Mouse (Mus musculus) small intestine, adult 2 months (tissue): ENCODE data around the gene Hnf1b. TPM values are rescaled to one million over a fixed set of nuclear protein-coding genes. Genes with fewer than 3 reads are reported as not detected.

Experiments
- H3K27ac ChIP-seq: fragments of 200-500 bp; 2 replicates; pipeline ENCODE4 v1.5.1; 2012; ENCODE audit warnings: low read depth, low read length, control low read depth, inconsistent platforms; ENCODE audit not compliant: insufficient read depth
- H3K27me3 ChIP-seq: fragments of 200-500 bp; 2 replicates; pipeline ENCODE4 v1.6.1; 2012; ENCODE audit warnings: mild to moderate bottlenecking, moderate library complexity, low read length, inconsistent platforms; ENCODE audit not compliant: control insufficient read depth, insufficient read depth
- H3K36me3 ChIP-seq: fragments of 200-500 bp; 2 replicates; pipeline ENCODE4 v1.6.1; 2012; ENCODE audit warnings: mild to moderate bottlenecking, low read length, control low read depth, inconsistent platforms; ENCODE audit not compliant: control insufficient read depth, insufficient read depth
- H3K4me1 ChIP-seq: fragments of 200-500 bp; 2 replicates; pipeline ENCODE4 v1.6.1; 2012; ENCODE audit warnings: low read length, inconsistent platforms, mixed read lengths; ENCODE audit not compliant: control insufficient read depth, insufficient read depth, insufficient read length
- H3K4me3 ChIP-seq: fragments of 200-500 bp; 2 replicates; pipeline ENCODE4 v1.5.1; 2012; ENCODE audit warnings: low read depth, mild to moderate bottlenecking, control low read depth, inconsistent platforms, low read length, moderate library complexity
- CTCF ChIP-seq: fragments of 200-500 bp; IDR thresholded peaks from 2 replicates; pipeline ENCODE4 v1.5.1; 2012; ENCODE audit warnings: low read depth, mild to moderate bottlenecking, control low read depth, inconsistent platforms, low read length, moderate library complexity, mixed read lengths; ENCODE audit not compliant: insufficient replicate concordance, insufficient read length; ENCODE audit errors: extremely low read depth
- POLR2A ChIP-seq: fragments of 200-500 bp; IDR thresholded peaks from 2 replicates; pipeline ENCODE4 v1.6.1; 2012; ENCODE audit warnings: low read depth, mild to moderate bottlenecking, control low read depth, inconsistent platforms, low read length, moderate library complexity
- WGBS: fragments of 180-500 bp; shearing (Covaris S2); methylation state at CpG from one replicate; pipeline ENCODE4 v1.1.7; 2018; 5-methylcytosine and 5-hydroxymethylcytosine counted together
- polyA plus RNA-seq: library from polyadenylated mRNA; depleted of rRNA; stranded (reverse); fragments of >200 nt; gene quantifications from 2 replicates; pipeline ENCODE4 v1.2.3, GENCODE M21; 2012

Gene Hnf1b
- polyA plus RNA-seq, 1 experiment = 23.3 TPM

DNA sequence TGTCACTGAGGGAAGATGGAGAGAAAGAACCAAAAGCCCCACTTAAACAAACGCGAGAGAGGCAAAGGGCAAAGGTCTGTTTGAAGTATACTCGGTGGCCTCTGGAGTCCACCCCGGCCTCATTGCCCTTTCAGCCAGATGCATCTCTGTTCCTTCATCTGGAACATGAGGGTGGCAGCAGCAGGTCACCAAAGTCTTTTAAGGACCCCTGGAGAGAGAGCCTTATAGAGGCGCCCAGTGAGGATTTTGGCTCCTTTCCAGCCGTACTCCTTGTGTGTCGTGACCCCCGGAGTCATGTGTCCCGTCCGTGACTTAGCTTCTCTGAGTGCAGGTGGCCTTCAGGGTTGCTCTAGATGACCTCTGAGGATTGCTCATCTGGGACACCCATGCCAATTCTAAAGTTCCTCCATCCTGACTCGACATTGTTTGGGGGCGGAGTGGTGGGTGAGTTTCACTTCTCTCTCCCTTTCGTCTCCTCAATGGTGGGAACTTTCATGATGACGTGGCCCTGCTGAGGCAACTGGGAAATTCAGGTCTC is 15.8 kb upstream of the Hnf1b start:
- Histone ChIP-seq H3K27ac (no peak overlapping the region), H3K27me3 (no peaks in the 10 kb centered on the region), H3K36me3 (no peaks in the 10 kb centered on the region), H3K4me3 (no peak overlapping the region), H3K4me1 (no peaks in the 10 kb centered on the region)
- TF ChIP-seq POLR2A = no peak
- no peak for TF ChIP-seq CTCF
- WGBS = 30% methylated on average over 14 of the region's 14 CpGs

DNA sequence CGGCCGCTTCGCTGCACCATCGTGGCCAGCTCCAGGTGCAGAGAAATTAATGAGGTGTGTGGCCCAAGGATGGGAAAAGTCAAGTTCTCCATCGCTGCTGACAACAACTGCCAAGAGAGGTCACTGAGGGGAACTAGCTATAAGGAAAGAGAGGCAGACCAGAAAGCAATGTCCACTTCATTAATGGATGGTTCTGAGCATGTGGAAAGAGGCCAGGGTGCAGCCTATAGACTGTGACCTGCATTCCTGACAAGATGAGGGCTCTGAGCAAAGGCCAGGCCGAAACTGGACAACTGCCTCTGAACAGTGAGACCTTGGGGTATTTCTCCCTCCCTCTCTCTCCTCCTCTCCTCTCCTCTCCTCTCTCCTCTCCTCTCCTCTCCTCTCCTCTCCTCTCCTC is 10.4 kb upstream of the Hnf1b start:
- Histone ChIP-seq H3K27me3 (no peaks in the 10 kb centered on the region), H3K27ac (no peak overlapping the region), H3K4me1 (no peaks in the 10 kb centered on the region), H3K4me3 (no peak overlapping the region), H3K36me3 (no peaks in the 10 kb centered on the region)
- WGBS = 86% methylated on average over 6 of the region's 6 CpGs
- TF ChIP-seq CTCF = no peak
- no peak for TF ChIP-seq POLR2A

DNA sequence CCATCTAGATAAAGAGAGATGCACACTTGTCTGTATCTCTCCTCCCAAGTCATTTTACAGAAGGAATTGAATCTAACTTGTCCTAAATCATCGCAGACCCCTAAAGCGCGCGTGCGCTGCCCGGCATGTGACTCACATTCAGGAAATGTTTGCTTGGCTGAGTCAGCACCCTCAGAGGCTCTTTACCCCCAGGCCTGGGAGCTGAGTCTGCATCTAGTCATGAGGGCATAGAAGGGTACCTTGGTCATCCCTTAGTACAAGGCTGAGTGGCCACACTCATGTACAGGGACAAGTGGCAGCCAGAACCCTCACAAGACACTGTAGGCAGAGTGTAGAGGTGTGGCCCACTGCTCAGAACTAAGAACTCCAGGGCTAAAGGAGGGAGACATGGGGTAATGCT is 6.3 kb upstream of the Hnf1b start:
- no peak overlapping the region for H3K27ac ChIP-seq
- H3K36me3 ChIP-seq = no peaks in the 10 kb centered on the region
- H3K4me3 ChIP-seq = no peak overlapping the region
- 91% methylated on average over 6 of the region's 6 CpGs for WGBS
- TF ChIP-seq CTCF = no peak
- no peak for TF ChIP-seq POLR2A
- H3K4me1 ChIP-seq = no peaks in the 10 kb centered on the region
- H3K27me3 ChIP-seq = no peaks in the 10 kb centered on the region

GRCm38 (mm10) chr11:83850586-83851272 is 866 bp downstream of the Hnf1b start:
- WGBS = 1% methylated on average over 24 of the region's 24 CpGs
- Histone ChIP-seq H3K4me3 (peak overlapping the region; percentile 68), H3K27ac (peak overlapping the region; percentile 65), H3K36me3 (no peaks in the 10 kb centered on the region; the same call in 1 of the 2 replicates), H3K27me3 (no peaks in the 10 kb centered on the region; the same call in 1 of the 2 replicates), H3K4me1 (no peaks in the 10 kb centered on the region; the same call in 1 of the 2 replicates)
- TF ChIP-seq POLR2A (no peak), CTCF (peak; percentile 4; the same call in 1 of the 2 replicates)

- no peaks in the 10 kb centered on the region; the same call in 1 of the 2 replicates for H3K36me3 ChIP-seq
- no peaks in the 10 kb centered on the region; the same call in 1 of the 2 replicates for H3K4me1 ChIP-seq
- H3K27me3 ChIP-seq = no peaks in the 10 kb centered on the region; the same call in 1 of the 2 replicates
- TF ChIP-seq CTCF = no peak
- no peak for TF ChIP-seq POLR2A
- WGBS = 3% methylated on average over 36 of the region's 36 CpGs
- H3K4me3 ChIP-seq = peak overlapping the region; percentile 68
- peak overlapping the region; percentile 65 for H3K27ac ChIP-seq
These were observed 1.6 kb downstream of the Hnf1b start for GRCm38 (mm10) chr11:83851273-83852015.

GRCm38 (mm10) chr11:83852016-83852355 is 2.1 kb downstream of the Hnf1b start:
- 1% methylated on average over 24 of the region's 24 CpGs for WGBS
- Histone ChIP-seq H3K27ac (peak overlapping the region; percentile 65), H3K4me1 (no peaks in the 10 kb centered on the region; the same call in 1 of the 2 replicates), H3K36me3 (no peaks in the 10 kb centered on the region; the same call in 1 of the 2 replicates), H3K27me3 (no peaks in the 10 kb centered on the region; the same call in 1 of the 2 replicates), H3K4me3 (peak overlapping the region; percentile 68)
- TF ChIP-seq POLR2A (peak; percentile 11; the same call in 1 of the 2 replicates), CTCF (no peak)
